Mouse (Mus musculus) intestine, embryonic 16.5 days (tissue): ENCODE data around the gene Zfp341. TPM values are rescaled to one million over a fixed set of nuclear protein-coding genes. Genes with fewer than 3 reads are reported as not detected.

Experiments used
- ATAC-seq: fragments of 200-750 bp; cut with Nextera tagmentation; 2 replicates; pipeline ENCODE4 v1.8.0; 2017; ENCODE audit warnings: moderate TSS enrichment, moderate library complexity
- H3K27ac ChIP-seq: fragments of 300-500 bp; sonication (generic); 2 replicates; pipeline ENCODE4 v1.5.1; 2014; ENCODE audit warnings: mild to moderate bottlenecking, low read length
- H3K27me3 ChIP-seq: fragments of 300-500 bp; sonication (generic); replicated peaks from 2 replicates; pipeline ENCODE4 v1.6.1; 2014; ENCODE audit warnings: low read length, control low read depth, mixed read lengths; ENCODE audit not compliant: control insufficient read depth, insufficient read depth
- H3K36me3 ChIP-seq: fragments of 300-500 bp; sonication (generic); 2 replicates; pipeline ENCODE4 v1.6.1; 2014; ENCODE audit warnings: low read length, control low read depth; ENCODE audit not compliant: control insufficient read depth, insufficient read depth
- H3K4me1 ChIP-seq: fragments of 300-500 bp; sonication (generic); 2 replicates; pipeline ENCODE4 v1.6.1; 2014; ENCODE audit warnings: low read length, control low read depth, mixed read lengths; ENCODE audit not compliant: control insufficient read depth, insufficient read depth
- H3K4me2 ChIP-seq: fragments of 300-500 bp; sonication (generic); 2 replicates; pipeline ENCODE4 v1.6.1; 2014; ENCODE audit warnings: low read depth, low read length, control low read depth
- H3K4me3 ChIP-seq: fragments of 300-500 bp; sonication (generic); 2 replicates; pipeline ENCODE4 v1.5.1; 2014; ENCODE audit warnings: mild to moderate bottlenecking, low read length
- H3K9ac ChIP-seq: fragments of 300-500 bp; sonication (generic); 2 replicates; pipeline ENCODE4 v1.6.1; 2014; ENCODE audit warnings: low read depth, low read length
- H3K9me3 ChIP-seq: fragments of 300-500 bp; sonication (generic); 2 replicates; pipeline ENCODE4 v1.6.1; 2016; ENCODE audit warnings: low read length, control low read depth; ENCODE audit not compliant: control insufficient read depth
- WGBS: fragments of 180-500 bp; shearing (Covaris S2); extraction: QIAGEN DNeasy Blood & Tissue Kit; methylation state at CpG from one replicate; pipeline ENCODE4 v1.1.7; 2014; 5-methylcytosine and 5-hydroxymethylcytosine counted together
- polyA plus RNA-seq: library from polyadenylated mRNA; unstranded; fragments of >200 nt; fragmentation: Nextera tagmentation; extraction: Ambion mirVana; gene quantifications from 2 replicates; pipeline ENCODE4 v1.2.1, GENCODE M21; 2015

Zfp341 gene
- polyA plus RNA-seq, 1 experiment from 2014 or later, result 0.55 TPM

DNA sequence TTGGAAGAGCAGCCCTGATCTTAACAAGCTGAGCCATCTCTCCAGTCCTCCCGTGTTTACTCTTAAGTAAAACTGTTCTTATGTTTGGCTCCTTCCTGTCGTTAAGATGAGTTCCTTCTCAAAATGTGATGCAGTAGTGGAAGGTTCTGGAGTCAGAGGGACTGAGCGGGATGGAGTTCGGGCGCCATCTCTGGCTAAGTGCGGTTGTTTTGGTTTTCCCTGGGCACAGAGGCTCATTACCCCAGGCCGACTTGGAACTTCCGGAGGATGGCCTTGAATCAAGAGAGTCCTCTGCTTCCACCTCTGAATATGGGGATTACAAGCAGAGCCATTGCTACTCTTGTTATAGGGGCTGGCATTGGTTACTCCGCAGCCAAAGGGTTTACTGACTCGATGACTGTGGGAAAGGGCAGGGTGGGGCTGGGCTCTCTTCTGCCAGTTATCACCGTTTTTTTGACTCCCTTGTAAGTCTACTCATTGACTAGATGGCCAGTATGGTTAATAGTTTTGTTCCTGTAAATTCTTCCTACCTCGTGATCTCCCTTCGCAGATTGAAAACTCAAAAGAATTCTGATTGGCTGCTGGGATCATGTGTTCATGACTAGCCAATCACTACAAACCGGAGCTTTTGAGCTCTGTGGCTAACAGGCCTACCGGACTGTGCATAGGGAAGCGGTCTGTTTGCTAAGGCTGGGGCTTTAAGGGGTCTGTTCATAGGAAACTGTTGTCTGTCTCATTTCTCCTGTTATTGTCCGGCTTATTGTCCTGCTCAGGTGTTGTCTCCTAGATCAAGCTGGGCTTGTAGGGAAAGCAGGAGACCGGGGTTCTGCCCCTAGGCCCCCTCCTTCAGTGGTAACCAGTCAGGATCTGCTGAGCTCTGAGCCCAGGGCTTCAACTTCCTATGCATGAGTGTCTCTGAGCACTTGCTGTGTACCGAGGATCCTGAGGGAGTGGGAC is 63.8 kb downstream of the Zfp341 start:
- 52% methylated on average over 19 of the region's 19 CpGs for WGBS
- H3K27ac ChIP-seq, result peak overlapping the region; percentile 96
- H3K27me3 ChIP-seq, result no peaks in the 10 kb centered on the region
- peak overlapping the region; percentile 41 for H3K9ac ChIP-seq
- peaks cover 20% of the 10 kb centered on the region for H3K4me1 ChIP-seq
- no peaks in the 10 kb centered on the region for H3K36me3 ChIP-seq
- ATAC-seq, result peak; percentile 78
- H3K4me2 ChIP-seq, result peak overlapping the region; percentile 43
- H3K4me3 ChIP-seq, result peak overlapping the region; percentile 16; the same call in 1 of the 2 replicates
- H3K9me3 ChIP-seq, result no peaks in the 10 kb centered on the region

DNA sequence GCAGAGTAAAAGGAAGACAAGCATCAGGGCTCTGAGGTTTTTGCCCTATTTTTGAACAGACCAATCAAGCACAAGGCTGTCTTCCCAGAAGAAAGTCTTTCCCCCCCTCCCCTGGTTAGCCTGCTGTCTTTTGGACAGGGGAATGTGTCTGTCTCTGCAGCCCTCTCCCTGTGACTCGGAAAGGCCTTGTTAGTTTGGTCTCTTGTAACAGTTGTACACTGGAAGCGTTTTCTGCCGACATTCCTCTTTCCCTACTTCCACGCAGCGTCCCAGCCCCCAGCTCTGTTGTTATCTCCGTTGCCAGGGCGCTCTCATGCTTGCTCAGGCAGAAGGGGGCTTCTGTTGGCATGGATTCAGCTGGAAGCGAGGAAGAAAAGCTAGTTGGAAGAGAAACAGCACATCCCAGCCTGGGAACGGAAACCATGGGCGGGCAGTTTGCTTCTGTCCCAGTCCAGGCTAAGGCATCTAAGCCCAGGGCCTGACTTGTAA is 64.6 kb downstream of the Zfp341 start:
- 14% methylated on average over 10 of the region's 10 CpGs for WGBS
- H3K36me3 ChIP-seq, result no peaks in the 10 kb centered on the region
- H3K4me2 ChIP-seq, result peak overlapping the region; percentile 43
- peak overlapping the region; percentile 41; the same call in 1 of the 2 replicates for H3K9ac ChIP-seq
- H3K4me1 ChIP-seq, result peaks cover 22% of the 10 kb centered on the region
- ATAC-seq, result peak; percentile 66
- H3K9me3 ChIP-seq, result no peaks in the 10 kb centered on the region
- H3K4me3 ChIP-seq, result peak overlapping the region; percentile 16; the same call in 1 of the 2 replicates
- peak overlapping the region; percentile 96 for H3K27ac ChIP-seq
- H3K27me3 ChIP-seq, result no peaks in the 10 kb centered on the region

DNA sequence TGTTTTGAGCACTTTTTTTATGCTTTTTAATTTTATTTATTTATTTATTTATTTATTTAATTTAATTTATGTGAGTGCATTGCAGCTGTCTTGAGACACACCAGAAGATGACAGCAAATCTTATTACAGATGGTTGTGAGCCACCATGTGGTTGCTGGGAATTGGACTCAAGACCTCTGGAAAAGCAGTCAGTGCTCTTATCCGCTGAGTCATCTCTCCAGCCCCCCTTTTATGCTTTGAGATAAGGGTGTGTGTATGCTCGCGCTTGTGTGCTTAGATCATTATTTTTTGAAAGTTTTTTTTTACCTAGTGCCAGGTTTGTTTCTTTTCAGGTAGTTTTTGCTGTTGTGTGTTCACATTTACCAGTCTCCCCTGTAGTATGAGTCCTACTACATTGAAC is 65.9 kb downstream of the Zfp341 start:
- Histone ChIP-seq H3K4me1 (peaks cover 25% of the 10 kb centered on the region), H3K36me3 (no peaks in the 10 kb centered on the region), H3K9ac (no peak overlapping the region), H3K4me2 (no peak overlapping the region), H3K9me3 (no peaks in the 10 kb centered on the region), H3K4me3 (no peak overlapping the region), H3K27ac (no peak overlapping the region), H3K27me3 (no peaks in the 10 kb centered on the region)
- no peak for ATAC-seq
- WGBS, result 67% methylated on average over 3 of the region's 3 CpGs

DNA sequence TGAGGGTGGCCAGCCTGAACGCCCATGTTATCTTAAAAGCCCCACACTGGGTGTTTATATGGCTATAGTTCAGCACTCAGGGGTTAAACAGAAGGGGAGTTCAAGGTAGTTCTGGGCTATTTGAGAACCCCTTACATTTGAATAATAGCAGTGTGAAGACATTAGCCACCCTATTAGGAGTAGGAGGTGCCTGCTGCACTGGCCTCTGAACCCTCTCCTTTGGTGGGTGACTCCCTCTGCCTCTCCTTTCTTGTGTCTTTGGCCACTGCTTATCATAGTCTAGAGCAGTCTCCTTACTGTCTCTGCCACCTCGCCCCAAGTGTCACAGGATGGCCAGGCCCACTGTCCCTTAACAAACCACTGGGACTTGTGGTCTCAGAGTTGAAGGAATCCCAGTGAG is 67.2 kb downstream of the Zfp341 start:
- no peak for ATAC-seq
- no peak overlapping the region for H3K27ac ChIP-seq
- WGBS, result 66% methylated on average over 2 of the region's 2 CpGs
- H3K36me3 ChIP-seq, result no peaks in the 10 kb centered on the region
- H3K4me1 ChIP-seq, result peaks cover 25% of the 10 kb centered on the region
- no peak overlapping the region for H3K4me3 ChIP-seq
- no peak overlapping the region for H3K4me2 ChIP-seq
- H3K9ac ChIP-seq, result no peak overlapping the region
- H3K9me3 ChIP-seq, result no peaks in the 10 kb centered on the region
- H3K27me3 ChIP-seq, result no peaks in the 10 kb centered on the region

DNA sequence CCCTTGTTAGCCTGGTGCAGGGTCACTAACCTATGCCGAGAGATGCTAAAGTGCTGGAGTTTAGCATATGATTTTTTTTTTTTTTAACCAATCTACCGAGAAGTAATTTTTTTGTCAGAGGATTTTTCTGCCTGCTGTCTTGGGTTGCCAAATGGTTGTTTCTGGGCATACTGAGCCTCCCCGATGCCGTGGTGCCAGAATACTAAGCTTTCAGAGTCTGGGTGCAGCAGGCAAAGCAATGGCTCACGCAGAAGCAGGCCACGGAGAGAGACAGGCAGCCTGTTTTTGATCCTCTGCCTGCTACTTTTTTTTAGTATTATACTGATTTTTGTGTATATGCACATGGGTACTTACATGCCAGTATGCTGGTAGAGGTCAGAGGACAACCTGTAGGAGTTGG is 67.8 kb downstream of the Zfp341 start:
- Histone ChIP-seq H3K4me1 (peaks cover 25% of the 10 kb centered on the region), H3K27ac (no peak overlapping the region), H3K27me3 (no peaks in the 10 kb centered on the region), H3K9me3 (no peaks in the 10 kb centered on the region), H3K4me2 (no peak overlapping the region), H3K36me3 (no peaks in the 10 kb centered on the region), H3K9ac (no peak overlapping the region), H3K4me3 (no peak overlapping the region)
- no peak for ATAC-seq
- WGBS, result 88% methylated on average over 6 of the region's 6 CpGs

DNA sequence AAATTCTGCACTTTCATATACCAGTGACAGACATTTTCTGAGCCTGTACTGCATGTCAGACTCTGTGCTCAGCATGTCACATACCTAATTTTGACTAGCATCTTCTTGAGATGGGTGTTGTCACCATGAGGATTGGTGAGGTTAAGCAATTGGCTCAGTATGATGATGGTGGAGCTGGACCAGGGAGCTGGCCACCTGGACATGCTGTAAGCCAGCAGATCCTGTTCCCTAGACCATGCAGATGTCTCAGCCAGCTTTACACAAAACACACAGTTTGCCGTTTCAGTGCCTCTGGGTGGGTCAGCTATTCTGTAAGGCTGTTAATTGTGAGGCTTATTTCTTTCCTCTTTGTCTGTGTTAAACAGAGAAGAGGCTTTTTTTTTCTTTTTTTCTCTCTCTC is 69.6 kb downstream of the Zfp341 start:
- Histone ChIP-seq H3K4me2 (no peak overlapping the region), H3K4me3 (no peak overlapping the region), H3K9ac (no peak overlapping the region), H3K27ac (no peak overlapping the region), H3K36me3 (no peaks in the 10 kb centered on the region), H3K9me3 (no peaks in the 10 kb centered on the region), H3K27me3 (no peaks in the 10 kb centered on the region), H3K4me1 (peaks cover 12% of the 10 kb centered on the region)
- ATAC-seq, result no peak
- WGBS, result 56% methylated on average over 1 of the region's 1 CpGs

DNA sequence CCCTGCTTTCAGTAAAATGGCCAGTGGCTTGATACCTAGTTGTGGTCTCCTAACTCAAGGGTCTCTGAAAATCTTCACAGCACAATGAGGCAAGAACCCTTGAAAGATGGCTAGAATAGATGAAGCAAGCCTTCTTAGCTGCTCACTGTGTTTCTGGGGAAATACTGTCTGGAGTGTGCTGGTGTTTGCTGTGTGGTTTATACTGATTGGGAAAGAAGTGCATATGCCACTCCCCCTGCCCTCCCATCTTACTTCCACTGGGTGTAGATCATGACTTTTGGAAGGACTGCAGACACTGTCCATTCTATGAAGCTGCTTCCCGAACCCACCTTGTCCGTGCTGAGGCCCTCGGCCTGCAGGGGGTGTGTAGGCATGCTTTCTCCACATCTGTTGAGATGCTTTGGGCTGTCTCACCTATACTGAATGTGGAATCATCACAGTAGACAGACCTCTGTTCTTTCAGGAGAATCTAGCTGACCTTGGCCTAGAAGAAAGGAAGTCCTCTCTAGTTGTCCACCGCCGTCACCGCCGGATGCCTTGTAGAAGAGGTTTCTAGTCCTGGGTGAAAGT is 71.9 kb downstream of the Zfp341 start:
- H3K9me3 ChIP-seq, result no peaks in the 10 kb centered on the region
- H3K4me2 ChIP-seq, result no peak overlapping the region
- 92% methylated on average over 7 of the region's 7 CpGs for whole genome bisulfite sequencing
- H3K36me3 ChIP-seq, result peaks cover 6% of the 10 kb centered on the region; the same call in 1 of the 2 replicates
- no peak overlapping the region for H3K4me3 ChIP-seq
- H3K9ac ChIP-seq, result no peak overlapping the region
- no peaks in the 10 kb centered on the region for H3K27me3 ChIP-seq
- H3K27ac ChIP-seq, result no peak overlapping the region
- 0 out of 2 replicates have a peak, but pooled peaks cover 6% of the 10 kb centered on the region for H3K4me1 ChIP-seq
- no peak for ATAC-seq

DNA sequence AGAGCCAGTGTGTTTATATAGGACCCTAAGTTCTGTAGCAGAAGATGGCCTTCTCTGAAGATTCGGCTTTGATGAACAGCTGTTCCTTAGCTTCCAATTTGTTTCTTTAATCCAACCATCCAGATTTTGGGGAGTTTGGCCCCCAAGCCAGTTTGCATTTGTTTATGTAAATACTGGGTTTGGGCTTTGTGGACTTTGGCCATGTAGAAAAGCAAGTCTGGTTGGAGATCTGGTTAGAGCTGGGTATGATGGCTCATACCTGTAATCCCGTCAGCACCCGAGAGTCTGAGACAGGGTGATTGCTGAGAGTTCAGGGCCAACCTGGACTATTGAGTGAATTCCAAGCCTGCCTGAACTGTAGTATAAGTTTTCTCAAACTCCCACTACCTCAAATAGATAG is 72.7 kb downstream of the Zfp341 start:
- Histone ChIP-seq H3K9me3 (no peaks in the 10 kb centered on the region), H3K27ac (no peak overlapping the region), H3K9ac (no peak overlapping the region), H3K4me1 (0 out of 2 replicates have a peak, but pooled peaks cover 6% of the 10 kb centered on the region), H3K4me2 (no peak overlapping the region), H3K27me3 (no peaks in the 10 kb centered on the region), H3K36me3 (peaks cover 10% of the 10 kb centered on the region; the same call in 1 of the 2 replicates), H3K4me3 (no peak overlapping the region)
- ATAC-seq, result no peak
- WGBS, result 69% methylated on average over 3 of the region's 3 CpGs

DNA sequence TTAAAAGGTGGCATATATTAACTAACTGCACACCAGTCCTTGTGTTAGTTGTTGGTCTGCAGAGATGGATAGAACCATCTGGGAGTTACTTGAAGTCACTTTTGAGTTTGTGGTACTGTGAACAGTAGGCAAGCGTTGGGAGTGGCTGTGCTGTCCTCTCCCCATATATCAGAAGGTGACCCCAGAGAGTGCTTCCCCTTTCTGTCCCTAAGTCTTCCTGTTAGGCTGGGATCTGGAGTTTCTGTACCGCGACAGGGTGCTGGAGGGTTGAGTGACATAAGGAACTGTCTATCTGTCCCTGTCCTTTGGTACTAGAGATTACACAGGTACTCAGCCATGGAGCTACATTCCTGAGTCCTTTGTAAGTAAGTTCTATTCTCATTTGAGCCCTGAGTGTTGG is 73.7 kb downstream of the Zfp341 start:
- Histone ChIP-seq H3K4me3 (no peak overlapping the region), H3K4me1 (0 out of 2 replicates have a peak, but pooled peaks cover 6% of the 10 kb centered on the region), H3K27me3 (no peaks in the 10 kb centered on the region), H3K4me2 (no peak overlapping the region), H3K9me3 (no peaks in the 10 kb centered on the region), H3K27ac (no peak overlapping the region), H3K9ac (no peak overlapping the region), H3K36me3 (peaks cover 13% of the 10 kb centered on the region; the same call in 1 of the 2 replicates)
- no peak for ATAC-seq
- whole genome bisulfite sequencing, result 86% methylated on average over 3 of the region's 3 CpGs
